Mouse (Mus musculus) liver, embryonic 12.5 days (tissue): ENCODE measurements around the gene Caly. TPM values are rescaled to one million over a fixed set of nuclear protein-coding genes. Genes with fewer than 3 reads are reported as not detected.

ENCODE experiments used
- ATAC-seq: fragments of 200-750 bp; cut with Nextera tagmentation; 2 replicates; pipeline ENCODE4 v1.8.0; 2017; ENCODE audit warnings: moderate number of reproducible peaks, mild to moderate bottlenecking, moderate library complexity
- H3K27ac ChIP-seq: fragments of 300-500 bp; sonication (generic); 2 replicates; pipeline ENCODE4 v1.5.1; 2016; ENCODE audit warnings: mild to moderate bottlenecking
- H3K27me3 ChIP-seq: fragments of 300-500 bp; sonication (generic); replicated peaks from 2 replicates; pipeline ENCODE4 v1.6.1; 2016; ENCODE audit warnings: mild to moderate bottlenecking, moderate library complexity
- H3K36me3 ChIP-seq: fragments of 300-500 bp; sonication (generic); 2 replicates; pipeline ENCODE4 v1.6.1; 2016; ENCODE audit warnings: mild to moderate bottlenecking, moderate library complexity
- H3K4me1 ChIP-seq: fragments of 300-500 bp; sonication (generic); 2 replicates; pipeline ENCODE4 v1.6.1; 2016
- H3K4me2 ChIP-seq: fragments of 300-500 bp; sonication (generic); 2 replicates; pipeline ENCODE4 v1.6.1; 2016; ENCODE audit warnings: mild to moderate bottlenecking, moderate library complexity
- H3K4me3 ChIP-seq: fragments of 300-500 bp; sonication (generic); 2 replicates; pipeline ENCODE4 v1.5.1; 2016; ENCODE audit warnings: mild to moderate bottlenecking, moderate library complexity
- H3K9ac ChIP-seq: fragments of 300-500 bp; sonication (generic); 2 replicates; pipeline ENCODE4 v1.6.1; 2016; ENCODE audit warnings: mild to moderate bottlenecking, moderate library complexity
- H3K9me3 ChIP-seq: fragments of 300-500 bp; sonication (generic); replicated peaks from 2 replicates; pipeline ENCODE4 v1.6.1; 2016; ENCODE audit warnings: mild to moderate bottlenecking, moderate library complexity
- WGBS: fragments of 180-500 bp; shearing (Covaris S2); methylation state at CpG from one replicate; pipeline ENCODE4 v1.1.7; 2016; ENCODE audit not compliant: insufficient replicate concordance; 5-methylcytosine and 5-hydroxymethylcytosine counted together
- polyA plus RNA-seq: library from polyadenylated mRNA; unstranded; fragments of >200 nt; fragmentation: Nextera tagmentation; extraction: Ambion mirVana; gene quantifications from 2 replicates; pipeline ENCODE4 v1.2.1, GENCODE M21; 2016

Gene Caly
- polyA plus RNA-seq = 0.33 and 0.38 TPM in 2 replicates

DNA sequence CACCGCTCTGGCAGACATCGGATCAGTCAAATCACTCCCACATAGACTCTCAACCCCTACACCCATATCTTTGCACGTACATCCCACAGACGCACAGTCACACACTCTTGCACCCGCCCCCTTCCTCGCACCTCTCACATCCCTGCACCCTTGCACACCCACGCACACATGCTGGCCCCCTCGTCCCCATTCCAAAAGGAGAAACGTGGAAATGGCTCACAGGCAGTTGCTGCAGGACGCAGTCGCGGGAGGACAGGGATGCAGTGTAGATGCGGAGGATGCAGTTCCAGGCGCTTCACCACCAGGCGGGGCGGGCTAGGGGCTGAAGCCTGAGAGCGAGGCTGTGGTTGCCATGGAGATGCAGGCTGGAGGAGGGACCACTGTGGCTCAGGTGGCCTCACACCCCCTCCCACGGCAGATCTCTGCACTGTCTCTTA lies at the start of gene Caly:
Gene Caly (minus strand): TSS at position 307 of the 437 bp plus-strand sequence.
- peaks cover 44% of the 10 kb centered on the region for H3K27me3 ChIP-seq
- no peak within 1 kb of the TSS for H3K4me2 ChIP-seq
- H3K9me3 ChIP-seq = no peaks in the 10 kb centered on the region
- whole genome bisulfite sequencing = 10% methylated on average over 18 of the region's 18 CpGs
- H3K4me1 ChIP-seq = 0 out of 2 replicates have a peak, but pooled peaks cover 4% of the 10 kb centered on the region
- no peak within 1 kb of the TSS for H3K4me3 ChIP-seq
- no peaks in the 10 kb centered on the region for H3K36me3 ChIP-seq
- H3K27ac ChIP-seq = no peak within 1 kb of the TSS
- ATAC-seq = peak; percentile 35; the same call in 1 of the 2 replicates
- no peak within 1 kb of the TSS for H3K9ac ChIP-seq

DNA sequence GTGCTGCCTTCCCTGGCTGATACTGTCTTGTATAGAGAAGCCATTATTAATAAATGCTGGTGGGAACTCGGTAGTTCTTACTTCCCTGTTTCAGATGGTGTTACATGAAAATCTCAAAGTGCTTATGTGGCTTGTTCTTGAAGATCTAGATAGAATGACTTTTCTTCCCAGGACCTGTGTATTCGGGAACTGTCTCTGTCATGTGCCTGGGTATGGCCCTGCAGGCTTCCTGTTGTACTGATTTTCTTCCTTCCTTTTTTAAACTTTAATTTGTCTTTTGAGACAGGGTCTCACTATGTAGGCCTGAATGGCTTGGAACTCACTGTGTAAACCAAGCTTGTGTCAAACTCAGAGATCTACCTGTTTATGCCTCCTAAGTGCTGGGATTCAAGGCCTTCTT lies 45.6 kb upstream of the Caly start:
- Histone ChIP-seq H3K9me3 (no peaks in the 10 kb centered on the region), H3K4me1 (peaks cover 25% of the 10 kb centered on the region), H3K9ac (no peak overlapping the region), H3K27me3 (no peaks in the 10 kb centered on the region), H3K4me3 (no peak overlapping the region), H3K4me2 (no peak overlapping the region), H3K36me3 (peaks cover 20% of the 10 kb centered on the region), H3K27ac (no peak overlapping the region)
- ATAC-seq = no peak
- 43% methylated on average over 2 of the region's 2 CpGs for WGBS

DNA sequence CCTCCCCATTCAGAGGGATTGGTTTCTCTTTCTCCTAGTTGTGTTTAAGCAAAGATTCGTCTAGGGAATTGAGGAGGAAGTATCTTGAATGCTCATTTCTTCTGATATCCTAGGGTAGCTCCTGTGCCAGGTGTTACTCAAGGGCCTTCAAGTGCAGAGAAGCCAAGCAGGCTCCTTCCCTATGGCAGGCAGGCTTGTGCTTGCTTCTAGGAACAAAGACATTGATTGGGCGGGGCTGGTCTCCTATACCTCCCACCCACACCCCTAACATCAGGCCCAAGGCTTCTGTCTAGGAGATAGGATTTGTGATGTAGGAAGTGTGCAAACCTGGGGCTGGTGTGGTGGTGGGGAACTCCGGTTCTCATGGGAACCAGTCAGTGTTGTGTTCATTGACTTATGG lies 44.6 kb upstream of the Caly start:
- Histone ChIP-seq H3K27me3 (no peaks in the 10 kb centered on the region), H3K9ac (no peak overlapping the region), H3K4me3 (no peak overlapping the region), H3K9me3 (no peaks in the 10 kb centered on the region), H3K36me3 (peaks cover 20% of the 10 kb centered on the region), H3K27ac (no peak overlapping the region), H3K4me2 (peak overlapping the region; percentile 40), H3K4me1 (peaks cover 31% of the 10 kb centered on the region)
- ATAC-seq = no peak
- 64% methylated on average over 3 of the region's 3 CpGs for WGBS

DNA sequence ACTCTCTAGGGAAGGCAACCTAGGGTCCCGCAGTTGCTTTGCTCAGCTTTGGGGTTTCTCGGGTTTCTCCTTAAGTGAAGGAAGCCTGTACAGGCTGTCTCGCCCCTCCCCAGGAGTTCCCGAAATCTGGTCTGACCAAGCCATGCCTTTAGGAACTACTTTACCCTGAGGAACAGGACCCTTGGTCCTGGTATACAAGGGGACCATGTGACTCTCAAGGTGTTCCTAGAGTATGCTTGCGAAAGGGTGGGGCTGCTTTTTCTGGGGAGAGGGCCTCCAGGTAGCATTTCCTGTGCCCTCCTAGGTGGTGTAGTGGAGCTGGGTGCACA lies 43.6 kb upstream of the Caly start:
- Histone ChIP-seq H3K27ac (0 out of 2 replicates have a peak overlapping the region, but pooled peaks have one; percentile 12), H3K4me2 (peak overlapping the region; percentile 82), H3K27me3 (no peaks in the 10 kb centered on the region), H3K4me3 (peak overlapping the region; percentile 70), H3K9me3 (no peaks in the 10 kb centered on the region), H3K9ac (peak overlapping the region; percentile 80), H3K4me1 (peaks cover 31% of the 10 kb centered on the region), H3K36me3 (peaks cover 19% of the 10 kb centered on the region)
- 5% methylated on average over 5 of the region's 5 CpGs for WGBS
- ATAC-seq = peak; percentile 1; the same call in 1 of the 2 replicates

DNA sequence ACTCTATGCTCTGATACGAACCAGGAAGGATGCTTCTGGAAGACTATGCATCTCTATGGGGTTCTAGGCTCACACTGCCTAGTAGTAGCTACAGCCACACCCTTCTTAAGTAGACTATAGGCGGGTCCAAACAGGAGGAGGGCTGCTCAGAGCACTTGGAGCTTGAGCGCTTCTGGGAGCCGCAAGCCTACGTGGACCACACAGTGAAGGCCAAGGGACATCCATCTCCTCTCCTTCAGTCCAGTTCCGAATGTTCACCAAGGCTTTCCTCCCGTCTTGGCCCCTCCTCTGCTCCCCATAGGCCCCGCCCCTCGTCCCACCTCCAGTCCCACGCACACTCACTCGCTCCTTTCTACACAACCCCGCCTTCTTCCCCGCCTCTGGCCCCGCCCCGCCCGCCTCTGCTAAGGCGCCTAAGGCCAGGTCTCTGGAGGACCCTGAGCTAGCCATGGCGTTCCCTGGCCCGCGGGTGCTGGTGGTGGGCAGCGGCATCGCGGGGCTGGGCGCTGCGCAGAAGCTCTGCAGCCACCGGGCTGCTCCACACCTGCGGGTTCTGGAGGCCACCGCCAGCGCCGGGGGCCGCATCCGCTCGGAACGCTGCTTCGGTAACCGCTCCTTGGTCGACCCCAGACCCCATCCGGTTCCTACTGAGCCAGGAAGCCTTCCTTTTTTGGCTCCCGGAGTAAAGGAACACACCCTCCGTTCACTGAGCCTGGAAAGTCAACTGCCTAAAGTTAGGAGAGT lies 43.1 kb upstream of the Caly start:
- peak overlapping the region; percentile 12; the same call in 1 of the 2 replicates for H3K27ac ChIP-seq

DNA sequence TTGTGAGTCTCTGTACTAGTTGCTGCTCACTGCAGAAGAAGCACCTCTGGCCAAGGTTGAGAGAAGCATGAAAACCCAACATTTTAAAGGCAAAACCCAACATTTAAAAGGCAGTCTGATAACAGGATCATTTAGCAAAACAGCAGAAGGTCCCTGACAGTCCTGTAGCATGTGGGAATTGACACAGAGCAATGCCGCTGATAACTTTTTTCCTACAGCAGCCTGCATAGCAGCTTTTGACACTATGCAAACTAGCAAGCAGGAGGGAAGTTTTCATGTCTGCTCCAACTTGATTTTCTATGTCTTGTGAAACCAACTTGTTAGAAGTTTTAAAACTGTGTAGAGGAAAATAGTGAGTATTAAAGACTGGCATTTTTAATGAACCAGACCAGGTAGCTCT lies 42.0 kb upstream of the Caly start:
- Histone ChIP-seq H3K4me1 (peaks cover 31% of the 10 kb centered on the region), H3K4me3 (no peak overlapping the region), H3K36me3 (peaks cover 3% of the 10 kb centered on the region; the same call in 1 of the 2 replicates), H3K9me3 (no peaks in the 10 kb centered on the region), H3K4me2 (no peak overlapping the region), H3K27ac (no peak overlapping the region), H3K9ac (no peak overlapping the region), H3K27me3 (no peaks in the 10 kb centered on the region)
- ATAC-seq = no peak
- WGBS = 74% methylated on average over 1 of the region's 1 CpGs

More for the DNA sequence above, 43.1 kb upstream of the Caly start:
- Histone ChIP-seq H3K4me3 (peak overlapping the region; percentile 70), H3K4me1 (peaks cover 31% of the 10 kb centered on the region), H3K9ac (peak overlapping the region; percentile 80), H3K4me2 (peak overlapping the region; percentile 82), H3K27me3 (no peaks in the 10 kb centered on the region), H3K9me3 (no peaks in the 10 kb centered on the region), H3K36me3 (peaks cover 14% of the 10 kb centered on the region)
- 1% methylated on average over 40 of the region's 40 CpGs for WGBS
- ATAC-seq = peak; percentile 99

DNA sequence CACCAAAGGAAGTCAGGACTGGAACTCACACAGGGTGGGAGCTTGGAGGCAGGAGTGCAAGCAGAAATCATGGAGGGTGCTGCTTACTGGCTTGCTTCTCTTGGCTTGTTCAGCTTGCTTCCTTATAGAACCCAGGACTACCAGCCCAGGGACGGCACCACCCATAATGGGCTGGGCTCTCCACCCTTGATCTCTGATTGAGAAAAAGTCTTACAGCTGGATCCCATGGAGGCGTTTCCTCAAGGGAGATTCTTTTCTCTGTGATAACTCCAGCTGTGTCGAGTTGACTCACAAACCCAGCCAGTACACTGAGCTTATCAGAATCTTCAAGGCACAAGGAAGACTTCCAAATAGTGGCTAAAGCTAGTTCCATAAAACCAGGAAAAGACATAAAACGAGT lies 40.4 kb upstream of the Caly start:
- no peaks in the 10 kb centered on the region for H3K36me3 ChIP-seq
- no peak overlapping the region for H3K4me3 ChIP-seq
- no peaks in the 10 kb centered on the region for H3K9me3 ChIP-seq
- H3K4me2 ChIP-seq = no peak overlapping the region
- H3K27ac ChIP-seq = no peak overlapping the region
- WGBS = 18% methylated on average over 4 of the region's 4 CpGs
- H3K4me1 ChIP-seq = peaks cover 31% of the 10 kb centered on the region
- H3K9ac ChIP-seq = no peak overlapping the region
- no peak for ATAC-seq
- no peaks in the 10 kb centered on the region for H3K27me3 ChIP-seq

DNA sequence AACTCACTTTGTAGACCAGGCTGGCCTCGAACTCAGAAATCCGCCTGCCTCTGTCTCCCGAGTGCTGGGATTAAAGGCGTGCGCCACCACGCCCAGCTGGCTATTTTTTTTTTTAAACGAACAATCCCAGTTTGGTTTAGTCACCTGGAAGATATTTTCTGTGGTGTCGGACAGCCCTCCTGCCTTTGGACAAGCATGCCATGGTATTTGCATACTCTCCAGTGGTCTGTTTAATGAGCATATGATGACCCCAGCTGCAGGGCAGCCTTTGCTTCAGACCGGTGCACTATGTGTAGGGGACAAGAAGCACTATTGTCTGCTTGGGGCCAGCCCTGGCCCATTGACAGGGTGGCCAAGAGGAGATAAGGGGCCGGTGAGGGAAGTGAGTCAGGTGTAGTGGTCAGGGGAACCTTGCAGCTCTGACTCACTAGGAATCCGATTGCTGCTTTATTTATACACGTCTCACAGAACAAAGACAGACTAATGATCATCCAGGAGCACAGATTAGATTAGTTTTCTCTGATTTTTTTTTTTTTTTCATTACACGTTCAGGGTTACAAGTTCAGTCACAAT lies 39.1 kb upstream of the Caly start:
- WGBS = 52% methylated on average over 13 of the region's 13 CpGs
- Histone ChIP-seq H3K9me3 (no peaks in the 10 kb centered on the region), H3K27ac (no peak overlapping the region), H3K4me3 (no peak overlapping the region), H3K9ac (no peak overlapping the region), H3K27me3 (no peaks in the 10 kb centered on the region), H3K4me1 (peaks cover 33% of the 10 kb centered on the region), H3K36me3 (no peaks in the 10 kb centered on the region), H3K4me2 (no peak overlapping the region)
- no peak for ATAC-seq

DNA sequence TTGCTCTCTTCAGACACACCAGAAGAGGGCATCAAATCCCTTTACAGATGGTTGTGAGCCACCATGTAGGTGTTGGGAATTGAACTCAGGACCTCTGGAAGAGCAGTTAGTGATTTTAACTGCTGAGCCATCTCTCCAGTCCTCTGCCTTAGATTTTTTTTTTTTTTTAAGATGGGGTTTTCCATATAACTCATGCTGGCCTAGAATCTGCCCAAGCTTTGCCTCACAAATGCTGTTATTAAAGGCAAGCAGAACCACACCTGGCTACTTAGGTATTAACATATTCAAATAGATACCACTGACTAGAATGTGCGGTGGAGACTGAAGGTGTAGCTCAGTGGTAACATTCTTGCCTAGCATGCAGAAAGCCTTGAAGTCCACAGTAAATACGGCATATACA lies 38.1 kb upstream of the Caly start:
- no peak for ATAC-seq
- Histone ChIP-seq H3K4me2 (no peak overlapping the region), H3K27me3 (no peaks in the 10 kb centered on the region), H3K4me1 (peaks cover 31% of the 10 kb centered on the region), H3K9me3 (no peaks in the 10 kb centered on the region), H3K27ac (no peak overlapping the region), H3K9ac (no peak overlapping the region), H3K4me3 (no peak overlapping the region), H3K36me3 (no peaks in the 10 kb centered on the region)
- 71% methylated on average over 2 of the region's 2 CpGs for WGBS

DNA sequence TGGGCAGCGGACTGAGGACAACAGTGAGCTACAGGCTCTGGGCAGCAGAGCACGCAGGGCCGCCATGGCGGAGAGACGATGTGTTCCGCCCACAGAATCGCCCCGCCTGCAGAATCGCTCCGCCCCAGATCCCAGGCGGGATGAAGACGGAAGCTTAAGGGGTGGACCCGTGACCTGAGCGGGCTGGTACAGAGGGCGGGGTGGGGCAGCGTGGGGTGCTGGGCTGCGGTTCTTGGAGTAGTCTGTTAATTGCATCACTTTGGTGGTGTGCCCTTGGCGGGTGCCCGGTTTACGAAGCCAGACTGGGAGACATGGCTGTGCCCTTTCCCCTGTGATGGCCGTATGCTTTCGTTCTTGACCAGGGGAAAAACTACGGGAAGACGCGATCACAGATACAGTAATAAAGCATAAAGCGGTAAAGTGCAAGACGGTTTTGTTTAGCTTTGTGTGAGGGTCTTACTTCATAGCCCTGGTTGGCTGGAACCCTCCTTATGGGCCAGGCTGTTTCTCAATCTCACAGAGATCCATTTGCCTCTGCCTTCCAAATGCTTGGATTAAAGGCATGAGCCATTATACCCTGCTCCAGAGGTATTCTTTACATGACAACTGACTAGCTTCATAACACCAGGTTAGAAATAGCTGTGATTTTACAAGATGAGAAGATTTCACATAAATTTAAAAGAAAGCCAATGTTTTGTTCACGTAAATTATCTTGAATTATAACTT lies 34.1 kb upstream of the Caly start, which contains the start of gene Echs1:
Gene Echs1 (minus strand): TSS at position 148 of the 726 bp plus-strand sequence.
- Histone ChIP-seq H3K9me3 (no peaks in the 10 kb centered on the region), H3K36me3 (peaks cover 15% of the 10 kb centered on the region), H3K4me1 (peaks cover 23% of the 10 kb centered on the region), H3K9ac (peak within 1 kb of the TSS; percentile 75), H3K27ac (peak within 1 kb of the TSS; percentile 72), H3K4me2 (peak within 1 kb of the TSS; percentile 98), H3K27me3 (no peaks in the 10 kb centered on the region), H3K4me3 (peak within 1 kb of the TSS; percentile 70)
- ATAC-seq = peak; percentile 99
- 4% methylated on average over 28 of the region's 28 CpGs for WGBS

DNA sequence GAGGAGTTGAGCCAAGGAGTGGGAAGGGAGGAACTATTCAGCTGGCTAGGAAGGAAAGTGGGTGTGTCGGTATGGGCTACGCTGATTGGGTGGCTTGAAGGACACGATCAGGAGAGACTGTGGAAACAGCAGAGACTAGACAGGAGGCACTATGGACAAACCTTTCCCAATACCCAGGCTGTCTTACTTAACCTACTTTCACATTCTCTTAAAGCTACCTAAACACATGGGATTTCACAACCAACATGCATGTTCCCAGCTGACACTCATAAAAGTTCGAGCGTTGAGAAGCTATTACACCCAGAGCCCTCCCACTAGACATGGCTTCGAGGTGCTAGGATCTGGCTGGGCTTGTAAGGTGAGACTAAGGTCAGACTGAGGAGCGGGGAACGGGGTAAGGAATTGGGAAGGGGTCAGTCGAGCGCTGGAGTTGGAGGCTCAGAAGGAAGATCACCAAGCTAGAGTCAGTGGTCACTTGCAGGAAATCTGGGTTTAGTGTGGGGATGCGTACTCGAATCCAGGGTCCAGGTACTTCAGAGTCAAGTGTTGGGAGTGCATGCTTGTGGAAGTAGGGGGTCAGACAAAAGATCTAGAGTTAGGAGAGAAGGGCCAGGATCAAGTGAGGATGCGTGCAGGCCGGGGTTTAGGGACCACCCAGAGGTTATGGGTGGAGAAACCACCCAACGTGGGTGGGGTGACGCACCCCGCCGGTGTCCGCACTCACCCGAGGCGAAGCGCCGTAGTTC lies 33.4 kb upstream of the Caly start, which contains the start of gene Paox:
Gene Paox (plus strand): TSS at position 217 of the 746 bp plus-strand sequence.
- H3K4me1 ChIP-seq = peaks cover 23% of the 10 kb centered on the region
- 2% methylated on average over 23 of the region's 23 CpGs for WGBS
- peaks cover 22% of the 10 kb centered on the region for H3K36me3 ChIP-seq
- peak; percentile 71 for ATAC-seq
- H3K4me2 ChIP-seq = peak within 1 kb of the TSS; percentile 98
- no peaks in the 10 kb centered on the region for H3K9me3 ChIP-seq
- H3K4me3 ChIP-seq = peak within 1 kb of the TSS; percentile 70
- H3K27me3 ChIP-seq = no peaks in the 10 kb centered on the region
- peak within 1 kb of the TSS; percentile 72 for H3K27ac ChIP-seq
- H3K9ac ChIP-seq = peak within 1 kb of the TSS; percentile 75
